Mouse (Mus musculus): Measurements from ENCODE around the gene Scn9a. TPM values are rescaled to one million over a fixed set of nuclear protein-coding genes. Genes with fewer than 3 reads are reported as not detected.
A peak's percentile ranks its signal among the peaks of the same experiment; 100 is the strongest.

Gene Scn9a
- polyA plus RNA-seq, 1 experiment from 2014 or later = 0.04 TPM

- Histone ChIP-seq H3K27ac (ENCODE audit: poor library complexity, severe bottlenecking) (no peak overlapping the region), H3K4me2 (no peak overlapping the region), H3K36me3 (no peaks in the 10 kb centered on the region), H3K4me3 (no peak overlapping the region), H3K4me1 (replicated peaks) (no peaks in the 10 kb centered on the region), H3K27me3 (replicated peaks) (no peaks in the 10 kb centered on the region), H3K9me3 (replicated peaks) (no peaks in the 10 kb centered on the region), H3K9ac (no peak overlapping the region)
- no peak for ATAC-seq (ENCODE audit: insufficient number of reproducible peaks, low FRiP score)
- WGBS = 85% methylated on average over 1 of the region's 1 CpGs
Measured at GRCm38 (mm10) chr2:66462458-66462857, 172.3 kb downstream of the Scn9a start.

GRCm38 (mm10) chr2:66440711-66441110 lies 194.1 kb downstream of the Scn9a start, which contains the start of gene Scn1a:
Gene Scn1a (minus strand): TSS chr2:66440840.
- Histone ChIP-seq H3K9me3 (replicated peaks) (no peaks in the 10 kb centered on the region), H3K27ac (ENCODE audit: poor library complexity, severe bottlenecking) (no peak within 1 kb of the TSS), H3K4me2 (peak within 1 kb of the TSS; percentile 65), H3K4me1 (replicated peaks) (no peaks in the 10 kb centered on the region; the same call in 1 of the 2 replicates), H3K4me3 (peak within 1 kb of the TSS; percentile 28), H3K27me3 (replicated peaks) (no peaks in the 10 kb centered on the region), H3K9ac (no peak within 1 kb of the TSS), H3K36me3 (no peaks in the 10 kb centered on the region)
- ATAC-seq (ENCODE audit: insufficient number of reproducible peaks, low FRiP score) = no peak
- 10% methylated on average over 7 of the region's 7 CpGs for WGBS

DNA sequence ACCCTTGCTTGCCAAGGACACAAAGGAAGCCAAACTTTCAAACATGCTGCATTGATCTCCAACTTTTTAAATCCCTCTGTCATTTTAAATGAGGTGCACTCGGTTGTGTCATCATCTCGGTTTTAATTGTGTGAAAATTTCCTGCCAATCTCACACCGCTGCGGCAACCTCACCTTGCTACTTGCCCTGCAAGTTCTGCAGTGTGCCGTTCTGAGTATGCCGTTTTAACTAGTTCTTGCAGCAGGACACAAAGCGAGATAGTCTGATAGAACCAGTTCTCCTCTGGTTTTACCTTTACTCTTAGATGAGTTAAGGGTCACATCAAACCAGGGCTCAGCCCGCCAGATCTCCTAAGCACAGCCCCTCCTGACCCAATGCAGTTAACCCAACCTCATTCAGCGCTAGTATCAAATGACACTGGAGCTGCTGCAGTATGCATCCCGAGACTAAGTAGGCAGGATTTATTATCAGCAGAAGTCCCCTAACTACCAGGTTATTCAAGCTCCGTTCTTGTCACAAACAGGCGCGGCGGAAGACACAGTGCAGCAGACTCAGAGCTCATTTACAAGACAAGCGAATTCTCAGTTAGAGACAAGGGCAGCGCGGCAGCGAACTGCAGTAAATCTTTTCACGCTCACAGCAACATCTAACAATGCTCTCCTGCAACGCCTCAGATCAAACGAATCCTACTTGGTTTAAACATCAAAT lies 194.8 kb downstream of the Scn9a start:
- H3K9ac ChIP-seq = no peak overlapping the region

DNA sequence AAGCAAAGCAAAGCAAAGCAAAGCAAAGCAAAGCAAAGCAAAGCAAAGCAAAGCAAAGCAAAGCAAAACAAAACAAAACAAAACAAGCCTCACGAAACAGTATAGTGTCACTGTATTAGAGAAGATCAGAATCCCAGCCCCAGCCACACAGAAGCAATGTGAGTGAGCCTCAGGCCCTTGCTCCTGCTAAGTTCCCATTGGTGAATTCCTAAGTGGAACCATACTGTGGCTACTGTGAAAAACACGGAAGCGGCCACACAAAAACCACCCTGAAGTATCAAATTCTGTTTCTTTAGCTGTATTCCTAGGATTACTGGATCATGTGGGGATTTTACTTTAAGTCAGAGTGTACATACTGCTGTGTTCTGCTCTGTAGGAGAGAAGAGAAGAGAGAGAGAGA lies 198.5 kb downstream of the Scn9a start:
- no peak overlapping the region for H3K9ac ChIP-seq
- no peaks in the 10 kb centered on the region for H3K27me3 ChIP-seq (replicated peaks)
- no peak for ATAC-seq (ENCODE audit: insufficient number of reproducible peaks, low FRiP score)
- H3K36me3 ChIP-seq = no peaks in the 10 kb centered on the region
- H3K4me3 ChIP-seq = no peak overlapping the region
- no peaks in the 10 kb centered on the region for H3K9me3 ChIP-seq (replicated peaks)
- no peaks in the 10 kb centered on the region; the same call in 1 of the 2 replicates for H3K4me1 ChIP-seq (replicated peaks)
- H3K27ac ChIP-seq (ENCODE audit: poor library complexity, severe bottlenecking) = no peak overlapping the region
- no peak overlapping the region for H3K4me2 ChIP-seq
- 63% methylated on average over 3 of the region's 3 CpGs for WGBS

More for the DNA sequence above, 194.8 kb downstream of the Scn9a start:
- WGBS = 9% methylated on average over 21 of the region's 21 CpGs
- no peak for ATAC-seq (ENCODE audit: insufficient number of reproducible peaks, low FRiP score)
- peak overlapping the region; percentile 28 for H3K4me3 ChIP-seq
- H3K27ac ChIP-seq (ENCODE audit: poor library complexity, severe bottlenecking) = no peak overlapping the region
- H3K4me1 ChIP-seq (replicated peaks) = no peaks in the 10 kb centered on the region; the same call in 1 of the 2 replicates
- no peaks in the 10 kb centered on the region for H3K9me3 ChIP-seq (replicated peaks)
- H3K36me3 ChIP-seq = no peaks in the 10 kb centered on the region
- no peaks in the 10 kb centered on the region for H3K27me3 ChIP-seq (replicated peaks)
- H3K4me2 ChIP-seq = peak overlapping the region; percentile 65

Other genes with a start within 250 kb of the Scn9a start
- 0.08 TPM in 1 of 2 replicates, not detected in the other for gene Scn1a, start 194.1 kb downstream of the Scn9a start, polyA plus RNA-seq (2016; fragmentation: Nextera tagmentation; extraction: Ambion mirVana)
- 0.98 and 1.2 TPM in 2 replicates for gene Scn7a, start 150.0 kb upstream of the Scn9a start, polyA plus RNA-seq (2016; fragmentation: Nextera tagmentation; extraction: Ambion mirVana)

Measured in heart, embryonic 12.5 days (tissue).